Mouse (Mus musculus) cortical plate, adult 2 months (tissue): ENCODE measurements at regions not wholly inside any gene's neighbourhood (a gene's known extent, or its start where the extent isn't known, plus 50 kb on each side); places are given as distances from the start of the nearest gene placed in this dataset.

ENCODE experiments used
- CTCF ChIP-seq: fragments of 200-500 bp; IDR thresholded peaks from 2 replicates; pipeline ENCODE4 v1.5.1; 2011; ENCODE audit warnings: mild to moderate bottlenecking, control low read depth, low read length; ENCODE audit not compliant: insufficient read depth; ENCODE audit errors: extremely low read depth
- POLR2A ChIP-seq: fragments of 200-500 bp; IDR thresholded peaks from 2 replicates; pipeline ENCODE4 v1.6.1; 2011; ENCODE audit warnings: mild to moderate bottlenecking, low read length, control low read depth; ENCODE audit not compliant: insufficient read depth; ENCODE audit errors: extremely low read depth

DNA sequence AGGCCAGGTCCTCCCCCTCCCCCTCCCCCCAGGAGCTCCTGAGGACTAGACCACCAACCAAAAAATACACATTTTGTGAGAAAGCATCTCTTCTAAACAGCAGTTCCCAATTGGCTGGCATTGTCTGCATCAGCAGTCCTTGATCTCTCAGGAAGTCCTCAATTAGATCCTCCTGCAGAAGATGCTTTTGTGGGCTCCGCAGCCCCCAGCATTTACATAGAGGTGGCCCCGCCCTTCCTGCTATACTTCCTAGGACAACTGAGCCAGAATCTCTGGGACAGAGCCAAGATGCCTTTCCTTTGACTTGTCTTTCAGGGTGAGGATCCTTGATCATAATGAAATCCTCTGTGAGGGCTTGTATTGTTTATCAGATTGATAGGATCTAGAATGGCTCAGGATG lies 143.9 kb upstream of the Chd6 start:
- TF ChIP-seq CTCF (no peak), POLR2A (no peak)
